Mouse (Mus musculus) Muller cell, postnatal 12 days (primary cell): ENCODE measurements at regions not wholly inside any gene's neighbourhood (a gene's known extent, or its start where the extent isn't known, plus 50 kb on each side); places are given as distances from the start of the nearest gene placed in this dataset.
"Not testable (repeated sequence)": the region's sequence is repeated elsewhere in the genome, so short reads cannot be mapped to it uniquely, and the experiment has no call there.

Source experiments
- DNase-seq: peaks from one replicate; pipeline ENCODE4 v3.0.0-alpha.2; 2015; ENCODE audit errors: inconsistent ontology term

- no peak for DNase-seq
These were observed 157.8 kb upstream of the Mpdz start for GRCm38 (mm10) chr4:81600396-81600795.

- DNase-seq = no peak
These were observed 154.8 kb upstream of the Mpdz start for GRCm38 (mm10) chr4:81597390-81597789.

- not testable (repeated sequence) for DNase-seq
These were observed 150.8 kb upstream of the Mpdz start for GRCm38 (mm10) chr4:81593431-81593830.

- no peak for DNase-seq
These were observed 139.9 kb upstream of the Mpdz start for GRCm38 (mm10) chr4:81582546-81582945.

GRCm38 (mm10) chr4:81580553-81580952, 137.9 kb upstream of the Mpdz start:
- no peak for DNase-seq

GRCm38 (mm10) chr4:81579389-81580110, 136.9 kb upstream of the Mpdz start:
- no peak for DNase-seq

- DNase-seq = no peak
These were observed 136.4 kb upstream of the Mpdz start for GRCm38 (mm10) chr4:81578981-81579380.

GRCm38 (mm10) chr4:81573771-81574170, 131.2 kb upstream of the Mpdz start:
- DNase-seq = no peak

GRCm38 (mm10) chr4:81570736-81571135, 128.1 kb upstream of the Mpdz start:
- DNase-seq = no peak

- no peak for DNase-seq
These were observed 126.9 kb upstream of the Mpdz start for GRCm38 (mm10) chr4:81569531-81569930.

GRCm38 (mm10) chr4:81568404-81568803, 125.8 kb upstream of the Mpdz start:
- no peak for DNase-seq

GRCm38 (mm10) chr4:81567928-81568327, 125.3 kb upstream of the Mpdz start:
- DNase-seq = peak; percentile 59

- no peak for DNase-seq
These were observed 123.9 kb upstream of the Mpdz start for GRCm38 (mm10) chr4:81566526-81566925.

GRCm38 (mm10) chr4:81565422-81566395, 123.1 kb upstream of the Mpdz start:
- no peak for DNase-seq

GRCm38 (mm10) chr4:81564446-81564845, 121.8 kb upstream of the Mpdz start:
- DNase-seq = no peak

GRCm38 (mm10) chr4:81563574-81563973, 121.0 kb upstream of the Mpdz start:
- no peak for DNase-seq

- DNase-seq = no peak
These were observed 118.8 kb upstream of the Mpdz start for GRCm38 (mm10) chr4:81561453-81561852.

GRCm38 (mm10) chr4:81550816-81551215, 108.2 kb upstream of the Mpdz start:
- DNase-seq = no peak

- DNase-seq = no peak
These were observed 107.6 kb upstream of the Mpdz start for GRCm38 (mm10) chr4:81550256-81550655.

GRCm38 (mm10) chr4:81540496-81540895, 97.9 kb upstream of the Mpdz start:
- DNase-seq = no peak

- no peak for DNase-seq
These were observed 96.9 kb upstream of the Mpdz start for GRCm38 (mm10) chr4:81539551-81539950.

- DNase-seq = no peak
These were observed 94.2 kb upstream of the Mpdz start for GRCm38 (mm10) chr4:81536795-81537194.

- no peak for DNase-seq
These were observed 87.9 kb upstream of the Mpdz start for GRCm38 (mm10) chr4:81530546-81530945.
